Mouse (Mus musculus) brown adipose tissue, adult 24 weeks (tissue): Measurements from ENCODE around the gene Arhgap30. TPM values are rescaled to one million over a fixed set of nuclear protein-coding genes. Genes with fewer than 3 reads are reported as not detected.

Experiments
- H3K27ac ChIP-seq: fragments of 200-500 bp; replicated peaks from 2 replicates; pipeline ENCODE4 v1.5.1; 2012; ENCODE audit warnings: low read depth, mild to moderate bottlenecking, low read length
- H3K4me1 ChIP-seq: fragments of 200-500 bp; 2 replicates; pipeline ENCODE4 v1.6.1; 2012; ENCODE audit warnings: low read length, mixed read lengths; ENCODE audit not compliant: control insufficient read depth, insufficient read depth, insufficient read length
- H3K4me3 ChIP-seq: fragments of 200-500 bp; 2 replicates; pipeline ENCODE4 v1.5.1; 2012; ENCODE audit warnings: low read depth, mild to moderate bottlenecking, low read length, moderate library complexity; ENCODE audit not compliant: insufficient read depth
- polyA plus RNA-seq: library from polyadenylated mRNA; stranded (reverse); fragments of >200 nt; gene quantifications from 2 replicates; pipeline ENCODE4 v1.2.4, GENCODE M21; 2012; ENCODE audit not compliant: missing spikeins, insufficient read depth, insufficient read length

Arhgap30 gene
- polyA plus RNA-seq, 1 experiment = 2.1 TPM

DNA sequence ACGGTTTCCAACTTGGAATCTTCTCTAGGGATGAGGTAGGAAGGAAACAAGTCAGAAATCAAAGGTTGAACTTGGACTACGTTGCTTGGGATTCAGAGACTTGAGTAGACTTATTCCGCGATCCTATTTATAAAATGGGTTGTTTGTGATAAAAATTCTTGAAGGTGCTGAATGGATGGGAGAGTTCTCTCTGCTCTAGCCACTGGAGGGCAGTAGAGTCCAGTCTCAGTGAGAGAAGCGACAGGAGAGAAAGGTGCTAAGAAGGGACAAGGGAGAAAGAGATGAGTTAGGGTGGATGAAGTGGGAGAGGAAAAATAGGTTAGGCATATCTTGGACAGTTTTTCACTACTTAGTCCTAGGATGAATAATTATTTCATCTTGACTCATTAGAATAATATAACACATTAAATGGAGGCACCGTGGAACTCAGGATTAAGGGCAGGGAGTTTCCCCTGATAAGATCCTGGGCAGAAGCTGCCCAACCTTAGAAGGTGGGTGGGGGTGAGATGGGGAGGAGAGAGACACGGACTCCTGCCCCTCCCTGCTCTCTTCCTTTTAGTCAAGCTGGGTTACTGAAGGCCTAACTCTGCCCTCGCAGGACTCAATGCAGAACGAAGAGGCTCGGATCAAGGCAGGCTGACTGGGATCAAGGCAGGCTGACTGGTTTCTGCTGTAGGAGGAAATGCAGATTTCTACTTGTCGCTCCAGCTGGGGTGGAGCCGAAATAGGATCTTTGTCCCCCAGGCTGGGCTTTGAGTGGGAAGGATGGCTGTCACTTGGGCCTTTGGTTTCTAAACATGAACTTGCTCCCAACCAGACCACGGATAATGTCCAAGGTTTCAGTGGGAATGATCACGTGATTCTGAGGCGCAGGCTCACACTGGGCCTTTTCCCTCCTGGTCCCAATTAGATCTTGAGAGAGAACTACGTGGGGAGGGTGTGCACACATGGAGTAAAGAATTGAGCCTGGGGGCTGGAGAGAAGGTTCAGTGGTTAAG lies 27.3 kb upstream of the Arhgap30 start:
- Histone ChIP-seq H3K4me1 (no peaks in the 10 kb centered on the region; the same call in 1 of the 2 replicates), H3K27ac (no peak overlapping the region), H3K4me3 (peak overlapping the region; percentile 55)

DNA sequence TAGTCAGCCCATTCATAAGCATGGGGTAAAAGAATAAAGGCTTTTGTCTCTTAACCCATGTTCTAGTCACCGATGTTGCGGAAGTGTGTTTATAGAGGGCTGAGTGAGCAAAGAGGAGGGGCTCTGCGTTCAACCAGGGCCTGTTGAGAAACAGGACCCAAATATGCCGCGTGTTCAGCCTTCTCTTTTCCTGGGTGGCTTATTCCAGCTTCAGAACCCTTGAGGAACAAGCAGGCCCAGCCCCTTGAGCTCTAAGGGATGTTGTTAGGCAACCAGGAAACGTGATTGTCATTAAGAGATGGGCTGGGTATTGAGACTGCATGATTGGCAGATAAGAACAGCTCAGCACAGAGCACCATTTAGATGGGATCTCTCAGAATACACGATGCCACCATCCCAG lies 22.8 kb upstream of the Arhgap30 start:
- Histone ChIP-seq H3K27ac (no peak overlapping the region), H3K4me3 (no peak overlapping the region), H3K4me1 (no peaks in the 10 kb centered on the region)

DNA sequence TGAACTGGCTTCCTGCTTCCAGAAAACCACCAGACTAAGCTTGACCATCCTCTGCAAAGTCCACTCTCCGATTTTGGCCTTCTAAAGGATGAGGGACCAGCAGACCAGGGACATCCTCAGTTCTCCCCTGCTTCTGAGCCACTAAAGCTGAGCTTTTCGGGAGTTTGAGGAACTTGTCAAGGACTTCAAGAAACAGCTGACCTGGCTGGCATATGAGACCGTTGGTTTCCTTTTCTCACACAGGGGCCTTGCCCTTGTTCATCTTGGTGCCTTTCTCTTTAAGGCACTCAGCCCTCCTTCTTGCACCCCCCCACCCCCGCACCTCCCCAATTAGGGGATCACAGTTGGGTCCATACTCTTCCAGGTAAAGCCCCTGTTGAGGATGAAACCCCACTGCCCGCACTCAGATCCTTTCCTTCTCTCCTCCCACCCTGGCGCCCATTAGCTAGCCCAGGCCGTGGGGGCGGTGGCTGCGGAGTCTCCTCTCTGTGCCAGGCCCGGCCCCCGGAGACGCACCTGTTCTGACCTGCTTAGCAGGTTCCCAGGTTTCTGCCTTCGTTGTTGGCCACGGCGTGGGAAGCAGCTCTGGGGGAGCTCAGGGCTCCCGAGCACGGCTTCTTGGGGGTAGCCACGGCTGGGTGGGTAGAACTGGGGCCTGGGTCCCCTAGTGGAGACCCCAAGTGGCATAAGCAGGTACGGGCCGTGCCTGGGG lies 18.8 kb upstream of the Arhgap30 start, which contains the start of gene Nectin4:
TSS of gene Nectin4 (plus strand) at position 255 of the 712 bp plus-strand sequence.
- Histone ChIP-seq H3K27ac (no peak within 1 kb of the TSS), H3K4me1 (no peaks in the 10 kb centered on the region), H3K4me3 (no peak within 1 kb of the TSS)

DNA sequence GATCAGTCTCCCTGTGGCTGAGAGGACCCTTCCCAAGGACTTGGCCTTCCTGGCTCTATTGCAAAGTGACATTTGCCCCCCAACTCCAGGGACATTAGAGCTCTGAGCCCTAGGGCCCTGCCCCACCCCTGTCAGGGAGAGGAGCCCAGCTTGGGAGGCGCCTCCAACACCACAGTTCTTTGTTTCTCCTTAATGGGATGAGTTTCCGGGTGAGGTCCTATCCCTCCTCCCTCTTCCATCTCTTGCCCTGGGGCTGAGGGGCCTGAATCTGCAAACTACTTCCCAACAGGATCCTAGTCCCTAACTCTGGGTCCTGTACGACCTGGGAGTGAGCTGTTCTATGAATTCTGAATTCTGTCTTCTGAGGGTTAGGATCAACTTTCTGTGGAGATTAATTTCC lies 15.9 kb upstream of the Arhgap30 start:
- Histone ChIP-seq H3K4me3 (no peak overlapping the region), H3K27ac (no peak overlapping the region), H3K4me1 (no peaks in the 10 kb centered on the region)

DNA sequence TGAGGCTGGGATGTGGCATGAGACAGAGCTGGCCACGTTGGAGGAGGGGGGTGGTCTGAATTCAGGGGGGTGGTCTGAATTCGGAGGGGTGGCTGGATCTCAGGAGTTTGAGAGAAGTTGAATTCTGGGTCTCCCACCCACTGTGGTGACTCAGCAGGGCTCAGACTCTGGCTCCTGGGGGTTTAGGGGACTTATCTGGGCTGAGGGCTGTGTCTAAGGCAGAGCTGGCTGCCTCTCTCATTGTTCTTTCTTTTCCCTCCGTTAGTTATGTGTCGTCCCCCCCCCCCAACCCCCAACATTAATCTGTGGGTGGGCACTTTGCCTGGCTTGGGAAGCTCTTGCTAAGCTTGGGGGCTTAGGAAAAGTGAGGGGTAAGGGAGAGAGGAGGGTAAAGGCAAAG lies 14.8 kb upstream of the Arhgap30 start:
- Histone ChIP-seq H3K27ac (no peak overlapping the region), H3K4me3 (no peak overlapping the region), H3K4me1 (no peaks in the 10 kb centered on the region)

DNA sequence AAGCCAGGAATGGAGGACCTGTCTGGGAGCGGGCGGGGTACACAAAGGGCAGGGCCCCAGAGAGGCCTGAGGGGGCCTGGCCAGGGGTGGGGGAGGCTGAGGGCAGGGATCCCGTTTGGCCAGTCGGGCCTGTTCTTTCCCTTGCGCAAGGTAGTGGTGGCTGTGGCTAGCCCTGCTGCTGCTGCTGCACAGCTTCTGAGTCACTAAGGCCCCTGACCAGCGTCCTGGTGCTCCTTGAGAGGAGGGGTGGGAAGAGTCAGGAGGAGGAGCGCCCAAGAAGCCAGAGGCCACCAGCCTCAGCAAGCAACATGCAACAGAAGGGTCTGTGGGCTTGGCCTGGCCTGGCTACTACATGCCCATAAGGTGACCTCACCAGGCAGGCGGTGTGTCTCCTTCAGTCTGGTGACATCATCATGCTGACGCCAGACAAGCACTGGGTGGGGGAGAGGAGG lies 13.1 kb upstream of the Arhgap30 start:
- no peak overlapping the region for H3K4me3 ChIP-seq
- 0 out of 2 replicates have a peak, but pooled peaks cover 3% of the 10 kb centered on the region for H3K4me1 ChIP-seq
- no peak overlapping the region for H3K27ac ChIP-seq

DNA sequence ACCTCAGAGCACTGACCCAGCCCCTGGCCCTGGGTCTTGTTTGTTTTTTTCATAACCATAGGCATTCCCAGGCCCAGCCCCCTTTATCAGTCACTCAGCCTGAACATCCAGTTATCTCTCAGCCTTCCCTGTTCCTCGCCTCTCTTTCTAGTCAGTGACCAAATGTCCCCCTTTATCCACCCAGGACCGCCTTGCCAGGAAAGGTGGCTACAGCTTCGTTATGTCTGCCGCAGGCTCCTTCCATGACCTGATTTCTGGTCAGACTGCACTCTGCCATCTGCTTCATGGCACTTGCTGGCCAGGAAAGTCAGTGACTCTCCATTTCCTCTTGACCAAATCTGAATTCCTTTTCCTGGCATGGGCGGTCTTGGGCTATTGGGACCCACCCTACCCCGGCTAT lies 10.5 kb upstream of the Arhgap30 start:
- no peak overlapping the region for H3K27ac ChIP-seq
- 0 out of 2 replicates have a peak, but pooled peaks cover 3% of the 10 kb centered on the region for H3K4me1 ChIP-seq
- no peak overlapping the region for H3K4me3 ChIP-seq

DNA sequence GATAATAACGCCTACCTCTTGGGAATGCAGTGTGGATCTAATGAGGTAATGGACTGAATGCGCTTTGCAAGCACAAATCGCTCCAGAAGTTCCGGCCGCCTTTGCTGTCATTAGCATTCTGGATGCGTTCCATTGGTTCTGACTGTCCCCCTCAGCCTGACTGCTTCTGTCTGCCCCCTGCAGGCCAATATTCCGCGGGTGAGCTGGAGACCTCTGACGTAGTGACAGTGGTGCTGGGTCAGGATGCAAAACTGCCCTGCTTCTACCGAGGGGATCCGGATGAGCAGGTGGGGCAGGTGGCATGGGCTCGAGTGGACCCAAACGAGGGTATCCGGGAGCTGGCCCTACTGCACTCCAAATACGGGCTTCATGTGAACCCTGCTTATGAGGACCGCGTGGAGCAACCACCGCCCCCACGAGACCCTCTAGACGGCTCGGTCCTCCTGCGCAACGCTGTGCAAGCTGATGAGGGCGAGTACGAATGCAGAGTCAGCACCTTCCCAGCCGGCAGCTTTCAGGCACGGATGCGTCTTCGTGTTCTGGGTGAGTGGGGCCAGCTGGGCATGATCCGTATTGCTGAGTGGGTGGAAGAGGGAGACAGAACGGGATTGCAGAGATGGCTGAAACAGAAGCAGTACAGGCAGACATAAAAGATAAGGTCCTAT lies 8.7 kb upstream of the Arhgap30 start:
- Histone ChIP-seq H3K27ac (no peak overlapping the region), H3K4me1 (0 out of 2 replicates have a peak, but pooled peaks cover 3% of the 10 kb centered on the region), H3K4me3 (0 out of 2 replicates have a peak overlapping the region, but pooled peaks have one; percentile 12)

DNA sequence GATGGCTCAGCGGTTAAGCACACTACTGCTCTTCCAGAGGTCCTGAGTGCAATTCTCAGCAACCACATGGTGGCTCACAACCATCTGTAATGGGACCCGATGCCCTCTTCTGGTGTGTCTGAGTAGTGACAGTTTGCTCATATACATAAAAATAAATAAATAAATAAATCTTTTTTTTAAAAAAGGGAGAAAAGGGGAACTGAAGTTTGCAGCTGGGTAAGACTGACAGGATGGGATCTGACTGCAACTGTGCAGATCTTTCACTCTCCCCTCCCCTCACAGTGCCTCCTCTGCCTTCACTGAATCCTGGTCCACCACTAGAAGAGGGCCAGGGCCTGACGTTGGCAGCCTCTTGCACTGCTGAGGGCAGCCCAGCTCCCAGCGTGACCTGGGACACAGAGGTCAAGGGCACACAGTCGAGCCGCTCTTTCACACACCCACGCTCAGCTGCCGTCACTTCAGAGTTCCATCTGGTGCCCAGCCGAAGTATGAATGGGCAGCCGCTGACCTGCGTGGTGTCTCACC lies 6.6 kb upstream of the Arhgap30 start:
- Histone ChIP-seq H3K27ac (no peak overlapping the region), H3K4me1 (0 out of 2 replicates have a peak, but pooled peaks cover 3% of the 10 kb centered on the region), H3K4me3 (no peak overlapping the region)

DNA sequence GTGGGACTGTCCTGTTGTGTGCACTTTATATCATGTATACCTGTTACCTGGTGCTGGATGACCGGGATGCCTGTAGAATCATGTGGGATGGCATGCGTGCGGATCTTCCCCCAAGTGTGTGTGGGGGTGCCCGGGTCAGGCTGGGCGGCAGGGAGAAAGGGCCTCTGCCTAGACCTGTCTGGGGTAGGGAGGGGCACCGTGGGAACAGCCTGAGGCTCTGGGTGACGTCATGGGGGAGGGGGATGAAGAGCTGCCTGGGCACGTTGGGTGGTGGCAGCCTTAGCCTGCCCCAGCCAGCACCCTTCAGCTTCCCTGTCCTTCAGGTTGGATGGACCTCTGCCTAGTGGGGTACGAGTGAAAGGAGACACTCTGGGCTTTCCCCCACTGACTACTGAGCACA lies 4.4 kb upstream of the Arhgap30 start:
- Histone ChIP-seq H3K4me1 (0 out of 2 replicates have a peak, but pooled peaks cover 3% of the 10 kb centered on the region), H3K27ac (no peak overlapping the region), H3K4me3 (no peak overlapping the region)

DNA sequence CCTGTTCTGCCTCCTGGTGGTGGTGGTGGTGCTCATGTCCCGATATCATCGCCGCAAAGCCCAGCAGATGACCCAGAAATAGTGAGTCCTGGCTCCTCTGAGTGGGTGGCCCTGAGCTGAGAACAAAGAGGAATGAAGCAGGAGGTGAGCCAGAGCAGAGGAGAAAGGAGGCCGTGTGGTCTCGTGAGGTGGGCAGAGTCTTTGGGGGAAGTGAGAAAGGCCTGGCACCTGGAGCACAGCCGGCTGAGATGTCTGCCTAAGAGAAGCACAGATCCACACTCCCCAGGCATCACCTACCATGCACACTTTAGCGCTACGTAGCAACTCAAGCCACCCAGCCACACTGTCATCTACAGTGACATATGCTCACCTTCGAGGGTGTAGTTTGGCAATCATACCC lies 3.6 kb upstream of the Arhgap30 start:
- Histone ChIP-seq H3K4me3 (no peak overlapping the region), H3K4me1 (0 out of 2 replicates have a peak, but pooled peaks cover 1% of the 10 kb centered on the region), H3K27ac (no peak overlapping the region)

DNA sequence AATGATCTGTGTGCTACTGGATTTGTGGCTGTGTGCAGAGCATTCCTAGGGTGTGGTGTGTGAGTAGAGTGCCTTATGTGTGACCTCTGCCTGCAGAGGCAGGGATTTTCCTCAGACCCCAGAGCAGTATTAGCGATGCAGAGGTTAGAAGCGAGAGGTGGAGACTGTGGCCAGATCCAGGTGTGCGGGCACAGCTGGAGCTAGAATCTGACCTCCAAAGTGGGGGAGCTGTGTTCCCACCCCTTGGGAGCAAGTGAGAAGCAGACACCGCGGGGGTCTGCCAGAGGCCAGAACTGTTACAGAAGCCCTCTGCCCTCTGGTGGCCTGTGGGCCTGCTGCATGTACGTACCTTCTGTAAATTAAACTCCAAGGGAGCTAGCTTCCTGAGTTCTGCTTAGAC lies 1.7 kb upstream of the Arhgap30 start:
- H3K4me1 ChIP-seq = no peaks in the 10 kb centered on the region
- no peak overlapping the region for H3K4me3 ChIP-seq

DNA sequence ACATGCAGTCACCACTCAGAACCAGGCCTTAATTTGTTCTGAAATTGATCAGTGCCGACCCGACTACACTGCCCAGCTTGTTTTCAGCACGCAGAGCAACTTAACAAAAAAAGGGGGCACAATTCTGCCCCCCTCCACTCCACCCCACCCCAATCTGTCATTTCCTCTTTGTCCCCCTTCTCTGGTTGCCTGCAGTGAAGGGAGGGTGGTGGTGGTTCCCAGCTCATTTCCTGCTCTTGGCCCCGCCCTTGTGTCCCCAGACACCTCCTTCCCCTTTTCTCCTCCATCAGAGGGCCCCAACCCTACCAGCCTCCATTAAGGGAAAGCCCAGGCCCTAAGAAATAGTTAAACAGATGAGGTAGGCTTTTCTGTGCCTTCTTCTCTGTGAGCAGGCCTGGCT lies 1.3 kb downstream of the Arhgap30 start:
- Histone ChIP-seq H3K4me1 (no peaks in the 10 kb centered on the region), H3K4me3 (peak overlapping the region; percentile 62), H3K27ac (peak overlapping the region; percentile 94)

More for the DNA sequence above, 1.7 kb upstream of the Arhgap30 start:
- no peak overlapping the region for H3K27ac ChIP-seq

DNA sequence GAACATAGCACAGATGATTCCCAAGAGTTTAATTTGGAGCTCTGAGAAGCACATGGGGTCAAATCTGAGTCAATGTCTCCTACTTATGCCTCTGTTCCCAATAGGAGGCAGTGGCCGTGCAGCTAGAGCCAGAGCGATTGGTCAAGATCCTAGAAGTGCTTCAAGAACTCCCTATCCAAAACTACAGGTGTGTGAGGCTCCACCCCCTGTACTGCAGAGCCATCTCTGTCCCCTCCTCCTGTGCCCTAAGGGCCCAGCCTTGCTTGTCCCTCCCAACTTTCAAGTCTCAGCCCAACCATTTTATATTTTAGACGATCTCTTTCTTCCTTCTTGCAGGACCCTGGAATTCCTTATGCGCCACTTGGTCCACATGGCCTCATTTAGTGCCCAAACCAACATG lies 13.1 kb downstream of the Arhgap30 start:
- Histone ChIP-seq H3K4me1 (no peaks in the 10 kb centered on the region), H3K4me3 (no peak overlapping the region), H3K27ac (no peak overlapping the region)
